Mouse (Mus musculus) CH12.LX (cell line): ENCODE results near the gene Lhfpl3. TPM values are rescaled to one million over a fixed set of nuclear protein-coding genes. Genes with fewer than 3 reads are reported as not detected.

Experiments
- DNase-seq: peaks from one replicate; pipeline ENCODE4 v3.0.0-alpha.2; 2013; ENCODE audit errors: extremely low read depth
- H3K27ac ChIP-seq: 2 replicates; pipeline ENCODE4 v1.5.1; 2012; ENCODE audit warnings: low read depth, mild to moderate bottlenecking, control low read depth, moderate library complexity; ENCODE audit not compliant: insufficient read depth
- H3K27me3 ChIP-seq: replicated peaks from 2 replicates; pipeline ENCODE3; 2012; ENCODE audit warnings: inconsistent platforms
- H3K36me3 ChIP-seq, 2 experiments: replicated peaks in 1 of 2; 2 replicates each; pipeline versions ENCODE3 to v1.6.1; 2012; ENCODE audit warnings: inconsistent platforms in 1 of 2, low read length in 1 of 2, mild to moderate bottlenecking in 1 of 2, mixed read lengths in 1 of 2, moderate library complexity in 1 of 2; ENCODE audit not compliant: control insufficient read depth in 1 of 2, insufficient read depth in 1 of 2
- H3K4me1 ChIP-seq, 2 experiments: 2 replicates each; pipeline ENCODE4 v1.6.1; 2012; ENCODE audit warnings: inconsistent platforms in 1 of 2, moderate library complexity in 1 of 2; ENCODE audit not compliant: insufficient read depth in 2 of 2, control insufficient read depth in 1 of 2
- H3K4me2 ChIP-seq: 2 replicates; pipeline ENCODE4 v1.6.1; 2012; ENCODE audit warnings: low read depth, mild to moderate bottlenecking, control low read depth; ENCODE audit not compliant: poor library complexity, insufficient read depth, severe bottlenecking
- H3K4me3 ChIP-seq, 3 experiments: fragments of 150-350 bp in 1 of 3; sonication (generic) in 1 of 3; replicated peaks in 1 of 3; 2 replicates each; pipeline versions ENCODE3 to v1.5.1; 2011 to 2012; ENCODE audit warnings: low read depth in 2 of 3, low read length in 2 of 3, mild to moderate bottlenecking in 2 of 3, moderate library complexity in 2 of 3, control low read depth in 1 of 3, improper control_type of control experiment in 1 of 3, inconsistent platforms in 1 of 3, mixed read lengths in 1 of 3; ENCODE audit not compliant: poor library complexity in 1 of 3
- H3K79me2 ChIP-seq: replicated peaks from 2 replicates; pipeline ENCODE4 v1.6.1; 2012; ENCODE audit warnings: mild to moderate bottlenecking, moderate library complexity; ENCODE audit not compliant: control insufficient read depth, poor library complexity, insufficient read depth, severe bottlenecking; ENCODE audit errors: extremely low read depth
- H3K9ac ChIP-seq: 2 replicates; pipeline ENCODE4 v1.6.1; 2012; ENCODE audit warnings: low read depth, mild to moderate bottlenecking, control low read depth, moderate library complexity; ENCODE audit not compliant: insufficient read depth
- H3K9me3 ChIP-seq: replicated peaks from 2 replicates; pipeline ENCODE3; 2012; ENCODE audit warnings: low read length, inconsistent platforms, mixed read lengths
- CHD2 ChIP-seq: IDR thresholded peaks from 2 replicates; pipeline ENCODE4 v1.6.1; 2011; ENCODE audit warnings: low read length, improper control_type of control experiment
- CTCF ChIP-seq, 2 experiments: IDR thresholded peaks in 1 of 2; conservative IDR thresholded peaks in 1 of 2; 2 replicates each; pipeline ENCODE4 v1.5.1; 2011 to 2012; ENCODE audit warnings: low read depth in 2 of 2, low read length in 2 of 2, improper control_type of control experiment in 1 of 2, inconsistent platforms in 1 of 2, mild to moderate bottlenecking in 1 of 2, moderate library complexity in 1 of 2
- GABPA ChIP-seq: IDR thresholded peaks from 2 replicates; pipeline ENCODE4 v1.6.1; 2012; ENCODE audit warnings: low read depth, low read length, improper control_type of control experiment, inconsistent platforms; ENCODE audit not compliant: insufficient replicate concordance
- HCFC1 ChIP-seq: IDR thresholded peaks from 2 replicates; pipeline ENCODE4 v1.6.1; 2012; ENCODE audit warnings: low read depth, mild to moderate bottlenecking, inconsistent platforms, low read length, improper control_type of control experiment
- JUN ChIP-seq: IDR thresholded peaks from 2 replicates; pipeline ENCODE4 v1.6.1; 2011; ENCODE audit warnings: low read depth, mild to moderate bottlenecking, low read length, improper control_type of control experiment, moderate library complexity; ENCODE audit not compliant: insufficient read depth
- MAX ChIP-seq: IDR thresholded peaks from 2 replicates; pipeline ENCODE4 v1.6.1; 2011; ENCODE audit warnings: low read length, improper control_type of control experiment
- NRF1 ChIP-seq: IDR thresholded peaks from 2 replicates; pipeline ENCODE4 v1.6.1; 2014; ENCODE audit warnings: low read depth, mild to moderate bottlenecking, inconsistent platforms, low read length, improper control_type of control experiment, moderate library complexity
- PAX5 ChIP-seq: IDR thresholded peaks from 2 replicates; pipeline ENCODE4 v1.6.1; 2012; ENCODE audit warnings: low read length, inconsistent platforms, mixed read lengths
- POLR2A ChIP-seq: IDR thresholded peaks from 2 replicates; pipeline ENCODE4 v1.6.1; 2011; ENCODE audit warnings: low read depth, mild to moderate bottlenecking, improper control_type of control experiment, low read length
- SIN3A ChIP-seq: IDR thresholded peaks from 2 replicates; pipeline ENCODE4 v1.6.1; 2012; ENCODE audit warnings: low read length, improper control_type of control experiment, inconsistent platforms
- SMC3 ChIP-seq: IDR thresholded peaks from 2 replicates; pipeline ENCODE4 v1.6.1; 2011; ENCODE audit warnings: low read depth, low read length, improper control_type of control experiment
- USF2 ChIP-seq: conservative IDR thresholded peaks from 2 replicates; pipeline ENCODE4 v1.6.1; 2011; ENCODE audit warnings: low read depth, low read length, improper control_type of control experiment
- ZKSCAN1 ChIP-seq: IDR thresholded peaks from 2 replicates; pipeline ENCODE4 v1.6.1; 2012; ENCODE audit warnings: low read depth, inconsistent platforms, low read length, improper control_type of control experiment, borderline replicate concordance
- dilution Hi-C: fragments of 300-500 bp; cut with MboI; formaldehyde crosslinking; loops from 2 replicates; pipeline ENCODE4 v1.14.3; 2020; ENCODE audit warnings: low sequenced_read_pairs; ENCODE audit not compliant: extremely low pct_unique_long_range_greater_than_20kb, extremely low pct_ligation_motif_present
- in situ Hi-C: fragments of 300-500 bp; cut with MboI; formaldehyde crosslinking; loops from 3 replicates; pipeline ENCODE4 v1.14.3; 2019; ENCODE audit warnings: low sequenced_read_pairs, low pct_ligation_motif_present, low pct_unique_long_range_greater_than_20kb, mixed read lengths
- polyA plus RNA-seq: library from polyadenylated mRNA; unstranded; fragments of >175 nt; gene quantifications from 2 replicates; pipeline ENCODE4 v1.2.1, GENCODE M21; 2012; ENCODE audit warnings: low read depth; ENCODE audit not compliant: insufficient read length
- total RNA-seq, 2 experiments: library from RNA; depleted of rRNA; stranded (reverse); fragments of 300-350 nt in 1 of 2; fragments of >200 nt in 1 of 2; gene quantifications; 2 replicates each; pipeline ENCODE4 v1.2.3; 2012 to 2014

Lhfpl3 gene
- total and polyA plus RNA-seq, 3 experiments: 0.08 to 0.11 TPM; not detected in 1

- H3K27ac ChIP-seq: no peak overlapping the region
- H3K4me2 ChIP-seq: no peak overlapping the region
- dilution Hi-C loops (no loop called here), in situ Hi-C loops (no loop called here)
- 0 out of 4 replicates have a peak, but pooled peaks cover 0 to 2% of the 10 kb centered on the region in 2 experiments for H3K4me1 ChIP-seq
- H3K27me3 ChIP-seq: no peaks in the 10 kb centered on the region
- H3K79me2 ChIP-seq: no peaks in the 10 kb centered on the region
- no peak overlapping the region for H3K9ac ChIP-seq
- H3K36me3 ChIP-seq: no peaks in the 10 kb centered on the region
- no peak for DNase-seq
- no peak for TF ChIP-seq HCFC1
- no peak for TF ChIP-seq CTCF (conservative IDR thresholded peaks at IDR 0.05 in 1 of 2, IDR thresholded peaks at IDR 0.05 in 1 of 2; ENCODE audit: low read depth in 2 of 2, low read length in 2 of 2)
- H3K4me3 ChIP-seq: no peak overlapping the region
- H3K9me3 ChIP-seq: no peaks in the 10 kb centered on the region
Measured at GRCm38 (mm10) chr5:23035727-23036029, 289.8 kb downstream of the Lhfpl3 start.

GRCm38 (mm10) chr5:23040429-23040828 lies 294.6 kb downstream of the Lhfpl3 start:
- Histone ChIP-seq H3K9me3 (no peaks in the 10 kb centered on the region), H3K27me3 (no peaks in the 10 kb centered on the region), H3K4me3 (no peak overlapping the region), H3K79me2 (no peaks in the 10 kb centered on the region), H3K9ac (no peak overlapping the region), H3K4me2 (no peak overlapping the region), H3K4me1 (peaks cover 11 to 17% of the 10 kb centered on the region in 2 experiments; a peak in 3 of 4 replicates), H3K27ac (peak overlapping the region; percentile 22; the same call in 1 of the 2 replicates), H3K36me3 (no peaks in the 10 kb centered on the region)
- in situ Hi-C loops: no loop called here
- TF ChIP-seq NRF1: no peak
- TF ChIP-seq SIN3A: no peak
- no peak for TF ChIP-seq USF2
- TF ChIP-seq CHD2: no peak
- TF ChIP-seq SMC3: no peak
- no peak for TF ChIP-seq GABPA
- TF ChIP-seq MAX: no peak
- no peak for TF ChIP-seq ZKSCAN1
- dilution Hi-C loops: no loop called here
- no peak for DNase-seq

GRCm38 (mm10) chr5:23042862-23043261 lies 297.0 kb downstream of the Lhfpl3 start:
- Histone ChIP-seq H3K9me3 (no peaks in the 10 kb centered on the region), H3K27me3 (no peaks in the 10 kb centered on the region), H3K9ac (no peak overlapping the region), H3K4me3 (no peak overlapping the region), H3K79me2 (no peaks in the 10 kb centered on the region), H3K4me1 (peaks cover 11 to 17% of the 10 kb centered on the region in 2 experiments; a peak in 3 of 4 replicates), H3K4me2 (0 out of 2 replicates have a peak overlapping the region, but pooled peaks have one; percentile 15), H3K27ac (no peak overlapping the region), H3K36me3 (no peaks in the 10 kb centered on the region)
- dilution Hi-C loops: no loop called here
- in situ Hi-C loops: no loop called here
- TF ChIP-seq POLR2A: no peak
- no peak for TF ChIP-seq GABPA
- no peak for TF ChIP-seq JUN
- TF ChIP-seq PAX5: no peak
- DNase-seq: no peak
